Mouse (Mus musculus) thymus, postnatal 10 days (tissue): Measurements from ENCODE around the gene Camk2g.
A peak's percentile ranks its signal among the peaks of the same experiment; 100 is the strongest.

Experiments used
- DNase-seq, 2 experiments: peaks; one replicate each; pipeline ENCODE4 v3.0.0; 2021; ENCODE audit warnings: low spot score in 2 of 2

Camk2g gene

DNA sequence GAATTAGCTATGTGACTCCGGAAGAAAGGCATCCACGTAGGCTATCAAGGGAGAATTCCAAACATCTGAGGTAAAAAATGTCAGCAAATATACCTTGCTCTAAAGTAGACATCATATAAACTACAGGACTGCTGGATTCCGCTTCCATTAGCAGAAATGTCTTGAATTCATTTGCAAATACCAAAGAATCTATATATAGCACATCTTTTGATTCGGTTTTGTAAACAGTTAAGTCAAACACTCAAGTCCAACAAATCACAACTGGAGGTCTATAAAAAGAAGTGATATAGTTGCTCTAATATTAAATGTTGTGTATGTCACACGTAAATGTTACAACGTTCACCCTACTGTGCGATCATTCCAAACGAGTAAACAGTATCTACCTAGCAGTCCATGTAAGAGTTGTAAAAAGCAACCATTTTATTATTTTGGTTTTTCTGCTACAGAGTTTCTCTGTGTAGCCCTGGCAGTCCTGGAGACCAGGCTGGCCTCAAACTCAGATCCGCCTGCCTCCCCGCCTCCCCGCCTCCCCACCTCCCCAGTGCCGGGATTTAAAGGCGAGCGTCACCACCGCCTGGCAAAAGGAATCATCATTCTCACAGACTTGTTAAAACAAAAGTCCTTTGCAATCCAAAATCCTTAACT is 91.7 kb downstream of the Camk2g start:
- DNase-seq: no peak

DNA sequence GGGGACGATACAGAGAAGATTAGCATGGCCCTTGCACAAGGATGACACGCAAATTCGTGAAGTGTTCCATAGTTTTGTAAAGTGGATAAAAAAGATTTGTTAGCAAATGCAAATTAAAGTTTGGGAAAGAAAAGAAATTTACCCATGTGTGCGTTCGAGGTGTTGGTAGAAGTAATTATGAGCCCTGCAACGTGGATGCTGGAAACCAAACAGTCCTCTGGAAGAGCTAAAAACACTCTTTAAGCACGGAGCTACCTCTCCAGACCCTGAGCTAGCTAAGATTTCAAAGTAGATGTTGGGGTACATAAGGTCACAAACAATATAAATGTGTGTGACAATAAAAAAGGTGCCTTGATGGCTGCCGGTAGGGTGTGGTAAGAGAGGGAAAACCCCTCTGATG is 92.3 kb downstream of the Camk2g start:
- no peak for DNase-seq

DNA sequence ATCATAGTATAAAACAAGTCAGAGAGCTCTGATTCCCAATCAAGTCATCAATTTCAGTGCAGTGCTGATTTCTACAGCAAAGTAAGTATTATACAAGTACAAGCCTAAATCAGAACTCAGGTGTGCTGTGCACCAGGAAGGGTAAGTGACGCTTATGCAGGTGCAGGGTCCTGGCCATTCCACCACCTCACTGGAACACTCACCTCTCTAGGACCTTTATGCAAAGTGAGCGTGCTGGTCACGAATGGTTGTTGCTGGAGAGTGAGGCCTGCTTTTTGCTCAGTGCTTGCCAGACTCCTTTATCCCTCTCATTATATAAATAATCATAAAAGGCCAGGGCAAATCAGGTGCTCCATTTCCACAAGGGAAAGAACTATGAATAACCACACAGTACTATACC is 93.5 kb downstream of the Camk2g start:
- no peak for DNase-seq

DNA sequence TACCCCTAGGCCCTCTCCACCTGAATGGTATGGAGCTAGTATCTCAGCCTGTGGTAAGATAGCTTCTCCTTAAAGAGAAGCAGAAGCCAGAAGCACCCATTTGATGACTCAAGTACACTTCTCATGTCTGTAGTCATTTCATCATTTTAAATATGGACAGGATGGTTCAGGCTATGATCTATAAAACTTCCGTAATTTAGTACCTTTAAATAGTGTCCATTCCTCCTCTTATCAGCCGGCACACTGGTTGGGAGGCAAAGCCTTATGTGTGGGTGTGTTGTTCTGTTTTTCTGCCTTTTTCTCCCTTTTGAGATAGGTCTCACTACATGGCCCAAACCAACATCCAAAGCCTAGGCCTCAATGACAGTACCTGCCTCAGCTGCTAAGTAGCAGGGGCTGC is 95.4 kb downstream of the Camk2g start:
- DNase-seq: no peak

DNA sequence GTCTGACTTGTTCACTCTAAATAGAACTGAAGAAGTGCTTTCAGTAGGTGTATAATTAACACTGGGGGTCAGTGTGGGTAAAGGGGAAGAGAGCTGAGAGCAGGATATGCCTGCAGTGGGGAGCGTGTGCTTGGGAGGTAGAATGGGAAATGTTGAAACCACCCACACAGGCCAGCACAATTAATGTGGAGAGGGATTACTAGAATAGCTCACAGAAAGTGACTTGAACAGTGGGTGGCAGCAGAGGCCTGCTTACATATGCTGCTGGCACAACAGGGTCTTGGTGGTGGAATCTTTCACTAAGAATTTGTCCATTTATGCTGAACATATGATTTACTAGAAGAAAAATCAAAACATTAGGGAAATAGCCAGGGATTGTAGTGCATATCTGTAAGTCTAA is 96.9 kb downstream of the Camk2g start:
- DNase-seq: peak in 1 of 2 experiments; percentile 45

DNA sequence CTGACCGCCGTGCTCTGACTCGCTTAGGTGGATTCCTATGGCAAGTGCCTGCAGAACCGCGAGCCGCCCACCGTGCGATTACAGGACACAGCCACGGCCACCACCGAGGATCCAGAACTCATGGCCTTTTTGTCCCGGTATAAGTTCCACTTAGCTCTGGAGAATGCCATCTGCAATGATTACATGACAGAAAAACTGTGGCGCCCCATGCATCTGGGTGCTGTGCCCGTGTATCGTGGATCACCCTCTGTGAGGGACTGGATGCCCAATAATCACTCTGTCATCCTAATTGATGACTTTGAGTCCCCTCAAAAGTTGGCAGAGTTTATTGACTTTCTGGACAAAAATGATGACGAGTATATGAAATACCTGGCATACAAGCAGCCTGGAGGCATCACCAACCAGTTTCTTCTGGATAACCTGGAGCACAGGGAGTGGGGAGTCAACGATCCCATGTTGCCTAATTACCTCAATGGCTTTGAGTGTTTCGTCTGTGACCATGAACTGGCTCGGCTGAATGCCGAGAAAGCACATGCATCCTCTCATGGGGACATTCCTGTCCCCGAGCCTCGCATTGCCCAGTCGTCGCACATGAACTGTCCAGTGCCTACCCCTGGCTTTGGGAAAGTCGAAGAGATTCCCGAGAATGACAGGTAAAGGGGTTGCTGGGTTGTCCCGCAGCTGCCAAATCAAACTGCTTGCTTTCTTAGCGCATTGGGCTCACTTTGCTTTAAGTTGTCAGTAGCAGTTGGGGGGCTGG is 97.9 kb downstream of the Camk2g start:
- no peak for DNase-seq

DNA sequence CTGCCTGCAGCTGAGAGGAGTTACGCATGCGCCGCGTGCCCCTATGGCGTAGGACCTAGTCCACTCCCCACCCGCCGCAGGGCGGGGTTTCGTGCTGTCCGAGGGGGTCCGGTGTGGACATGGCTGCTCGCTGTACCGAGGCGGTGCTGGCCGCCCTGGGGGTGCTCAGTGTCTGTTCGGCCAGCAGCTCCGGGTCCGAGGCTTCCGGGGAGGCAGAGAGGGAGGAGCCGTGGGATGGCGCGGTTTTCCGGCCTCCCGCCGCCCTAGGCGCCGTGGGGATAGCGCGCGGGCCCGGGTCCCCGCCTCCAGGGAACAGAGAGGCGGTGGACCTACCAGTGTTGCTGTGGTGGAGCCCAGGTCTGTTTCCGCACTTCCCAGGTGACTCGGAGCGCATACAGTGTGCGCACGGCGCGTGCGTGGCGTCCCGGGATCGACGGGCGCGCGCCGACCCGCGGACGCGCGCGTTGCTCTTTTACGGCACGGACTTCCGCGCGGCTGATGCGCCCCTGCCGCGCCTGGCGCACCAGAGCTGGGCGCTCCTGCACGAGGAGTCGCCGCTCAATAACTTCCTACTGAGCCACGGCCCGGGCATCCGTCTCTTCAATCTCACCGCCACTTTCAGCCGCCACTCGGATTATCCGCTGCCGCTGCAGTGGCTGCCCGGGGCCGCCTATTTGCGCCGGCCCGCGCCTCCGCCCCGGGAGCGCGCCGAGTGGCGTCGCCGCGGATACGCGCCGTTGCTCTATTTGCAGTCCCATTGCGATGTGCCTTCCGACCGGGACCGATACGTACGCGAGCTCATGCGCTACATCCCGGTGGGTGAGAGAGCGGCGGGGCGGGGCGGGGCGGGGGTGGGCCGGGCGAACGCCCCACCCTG is 98.8 kb downstream of the Camk2g start, which contains the start of gene Fut11:
Gene Fut11, plus strand, starts transcription at position 85 of the 877 bp plus-strand sequence.
- peak; percentile 74 to 75 for DNase-seq

DNA sequence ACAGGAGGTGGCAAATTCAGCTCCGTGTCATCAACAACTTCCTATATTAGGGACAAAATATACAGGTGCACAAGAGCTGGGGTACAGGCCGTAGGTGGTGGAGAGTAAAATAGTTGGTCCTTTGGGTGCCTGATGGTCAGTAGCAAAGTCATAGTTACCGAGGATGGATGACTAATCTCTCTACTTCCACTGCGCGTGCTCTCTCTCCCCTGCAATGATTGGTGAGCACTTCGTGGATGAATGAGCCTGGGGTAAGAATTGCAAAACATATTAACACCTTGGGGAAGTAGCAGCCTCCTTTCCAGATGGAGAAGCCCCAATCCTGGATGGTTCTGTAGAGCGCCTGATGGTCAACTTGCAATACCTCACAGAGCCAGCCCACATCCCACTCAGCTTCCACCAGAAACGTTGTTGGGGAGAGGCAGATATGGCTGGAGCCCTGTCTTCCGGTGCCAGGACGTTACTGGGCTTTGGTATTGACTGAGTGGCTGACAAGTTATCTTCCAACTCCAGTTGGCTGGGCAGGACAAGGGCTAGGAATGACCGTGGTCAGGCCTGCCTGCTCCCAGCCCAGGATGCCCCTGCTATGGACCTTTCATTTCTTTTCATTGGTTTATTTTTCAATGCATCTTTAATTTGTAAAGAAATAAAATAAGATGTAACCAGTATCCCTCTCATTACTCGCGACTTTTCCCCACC is 99.6 kb downstream of the Camk2g start:
- DNase-seq: no peak

DNA sequence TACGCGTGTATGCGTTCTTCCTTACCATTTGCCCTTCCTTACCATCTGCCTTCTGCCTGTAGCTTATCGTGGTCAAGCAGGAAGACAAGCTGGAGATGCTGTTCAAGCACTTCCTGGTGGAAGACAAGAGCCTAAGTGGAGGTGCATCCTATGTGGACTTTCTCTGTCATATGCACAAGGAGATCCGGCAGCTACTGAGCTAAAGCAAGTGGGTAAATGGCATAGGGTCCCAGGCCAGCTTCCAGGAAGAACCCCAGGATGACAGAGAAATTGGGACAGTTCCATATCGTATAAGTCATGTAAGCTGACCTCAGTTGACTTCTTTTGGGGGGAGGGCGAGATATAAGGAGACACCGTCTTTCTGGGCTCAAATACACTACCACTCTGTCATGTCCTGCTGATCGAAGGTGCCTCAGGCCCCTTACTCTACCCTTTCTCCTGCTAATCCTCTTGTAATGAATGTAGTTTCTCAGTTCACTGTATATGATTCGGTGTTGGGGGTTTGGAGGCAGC is 100.2 kb downstream of the Camk2g start:
- no peak for DNase-seq

DNA sequence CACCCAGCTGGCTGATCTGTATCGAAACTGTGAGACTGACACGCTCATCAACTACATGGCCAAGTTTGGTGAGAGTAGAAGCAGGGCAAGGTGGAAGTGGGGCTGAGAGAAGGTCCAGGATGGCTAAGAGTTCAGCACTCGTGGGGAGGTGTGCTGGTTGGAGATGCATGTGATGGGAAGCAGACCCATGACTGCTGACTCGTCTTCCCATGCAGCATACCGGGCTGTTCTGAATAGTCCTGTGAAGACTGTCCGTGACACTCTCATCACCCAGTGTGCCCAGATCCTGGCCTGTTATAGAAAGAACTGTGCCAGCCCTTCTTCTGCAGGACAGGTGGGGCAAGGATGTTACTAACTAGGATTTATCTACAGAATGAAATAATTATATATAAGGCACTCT is 102.1 kb downstream of the Camk2g start:
- DNase-seq: no peak

DNA sequence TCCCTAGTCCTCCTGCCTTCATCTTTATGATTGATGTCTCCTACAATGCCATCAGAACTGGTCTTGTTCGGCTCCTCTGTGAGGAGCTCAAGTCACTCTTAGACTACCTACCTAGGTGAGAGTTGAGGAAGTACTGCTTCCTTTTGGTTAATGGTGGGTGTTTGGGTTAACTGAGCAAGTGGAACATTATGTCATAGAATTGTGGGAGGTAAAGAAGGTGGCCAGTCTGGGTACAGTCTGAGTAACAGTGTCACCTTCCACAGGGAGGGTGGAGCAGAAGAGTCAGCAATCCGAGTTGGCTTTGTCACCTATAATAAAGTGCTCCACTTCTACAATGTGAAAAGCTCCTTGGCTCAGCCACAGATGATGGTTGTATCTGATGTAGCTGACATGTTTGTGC is 104.9 kb downstream of the Camk2g start:
- no peak for DNase-seq

DNA sequence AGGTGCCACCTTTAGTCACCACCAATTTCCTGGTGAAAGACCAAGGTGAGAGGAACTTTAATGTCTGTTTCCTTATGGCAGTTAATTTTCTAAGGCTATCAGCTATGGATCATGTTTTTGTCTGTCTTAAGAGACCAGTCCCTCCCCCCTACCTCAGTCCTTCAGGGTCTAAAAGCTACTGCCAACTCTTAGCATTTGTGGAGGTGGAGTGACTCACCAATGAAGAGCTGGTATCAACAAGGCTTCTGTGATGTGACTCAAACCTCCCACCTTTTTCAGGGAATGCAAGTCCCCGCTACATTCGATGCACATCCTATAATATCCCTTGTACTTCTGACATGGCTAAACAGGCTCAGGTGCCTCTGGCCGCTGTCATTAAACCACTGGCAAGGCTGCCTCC is 107.3 kb downstream of the Camk2g start:
- DNase-seq: no peak
